8 mouse cellular contexts compared by ENCODE assay signal in the genomic region with DNA sequence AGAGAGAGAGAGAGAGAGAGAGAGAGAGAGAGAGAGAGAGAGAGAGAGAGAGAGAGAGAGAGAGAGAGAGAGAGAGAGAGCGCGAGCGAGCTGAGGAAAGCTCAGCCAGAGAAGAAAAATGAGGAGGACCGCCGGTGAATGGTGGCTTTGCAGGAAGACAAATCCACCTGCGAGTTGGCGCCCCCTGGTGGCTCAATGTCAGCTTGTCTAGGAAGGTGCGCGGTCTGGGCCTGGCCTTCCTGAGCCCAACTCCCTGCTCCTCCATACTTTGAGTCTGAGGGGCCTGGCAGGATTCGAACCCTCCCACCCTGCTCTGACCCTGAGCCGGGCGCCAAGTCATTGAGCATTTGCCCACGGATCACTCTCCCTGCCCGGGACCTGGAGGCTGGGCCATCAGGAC. TPM values are rescaled to one million over a fixed set of nuclear protein-coding genes. Genes with fewer than 3 reads are reported as not detected.
DNase-seq lines count a peak whose midpoint lies in the region; ATAC-seq lines count a peak whose summit lies in the region.

No protein-coding gene starts in this region.

- H3K36me3 ChIP-seq in hindbrain, embryonic 13.5 days, result peaks cover 11% of the 10 kb centered on the region; the same call in 1 of the 2 replicates

- peak overlapping the region; percentile 67 for H3K4me3 ChIP-seq in hindbrain, embryonic 13.5 days

- 6% methylated on average over 14 of the region's 14 CpGs for WGBS in hindbrain, embryonic 13.5 days

- ATAC-seq in hindbrain, embryonic 13.5 days (ENCODE audit: low FRiP score), result peak; percentile 59

- H3K4me2 ChIP-seq in hindbrain, embryonic 13.5 days, result peak overlapping the region; percentile 74

- H3K9me3 ChIP-seq in hindbrain, embryonic 13.5 days, result no peaks in the 10 kb centered on the region

- peak; percentile 93 for DNase-seq in NIH3T3 (ENCODE audit: low read depth)
- peak; percentile 99 to 100 for DNase-seq in cerebellum, postnatal 14 days
- peak; percentile 81 to 86 for DNase-seq in frontal cortex, postnatal 25 days (ENCODE audit: low spot score in 2 of 2)
- DNase-seq in layer of hippocampus, postnatal 36 days, result peak; percentile 74 to 79
- DNase-seq in lung, postnatal 25 days (ENCODE audit: low spot score), result peak; percentile 73
- DNase-seq in retina, postnatal 7 days (ENCODE audit: low read depth, low spot score), result peak; percentile 85
- peak; percentile 67 to 93 for DNase-seq in urinary bladder, adult 18-20 months (ENCODE audit: low spot score in 2 of 2)

- peaks cover 37% of the 10 kb centered on the region for H3K4me1 ChIP-seq in hindbrain, embryonic 13.5 days (replicated peaks)

- H3K27ac ChIP-seq in hindbrain, embryonic 13.5 days, result peak overlapping the region; percentile 97

- H3K9ac ChIP-seq in hindbrain, embryonic 13.5 days, result peak overlapping the region; percentile 96

- H3K27me3 ChIP-seq in hindbrain, embryonic 13.5 days, result peaks cover 70% of the 10 kb centered on the region

RNA-seq across cellular contexts. Expression of a gene that starts 9.2 kb away (rescaled TPM):
- polyA plus RNA-seq in hindbrain, embryonic 13.5 days (2015; fragmentation: Nextera tagmentation; extraction: Ambion mirVana), result 48.9 and 50.7 TPM in 2 replicates
- total RNA-seq in layer of hippocampus, postnatal 36 days (2021), result under 1 TPM in 1 of 2 experiments, not detected in 1; 0.13 TPM

RNA-seq across cellular contexts. Expression of a gene that starts 31.9 kb away (rescaled TPM):
- 6.4 and 6.7 TPM in 2 replicates for polyA plus RNA-seq in hindbrain, embryonic 13.5 days (2015; fragmentation: Nextera tagmentation; extraction: Ambion mirVana)
- total RNA-seq in layer of hippocampus, postnatal 36 days (2021), result 1 to 10 TPM; 6.9 to 8.3 TPM

RNA-seq across cellular contexts. Expression of a gene that starts 35.6 kb away (rescaled TPM):
- polyA plus RNA-seq in hindbrain, embryonic 13.5 days (2015; fragmentation: Nextera tagmentation; extraction: Ambion mirVana), result not detected in 2 replicates
- total RNA-seq in layer of hippocampus, postnatal 36 days (2021), result not detected

Comparison
In these comparisons a context has a peak if more than half of its experiments do, and no peak if none do; other contexts are left out.
1. Peak in every context shown above with its lines: DNase-seq, ATAC-seq, H3K4me3 ChIP-seq and H3K27ac ChIP-seq.